Mouse (Mus musculus) forebrain, embryonic 16.5 days (tissue): ENCODE measurements at regions not wholly inside any gene's neighbourhood (a gene's known extent, or its start where the extent isn't known, plus 50 kb on each side); places are given as distances from the start of the nearest gene placed in this dataset.

ENCODE experiments used
- ATAC-seq: fragments of 200-750 bp; cut with Nextera tagmentation; 2 replicates; pipeline ENCODE4 v1.8.0; 2017; ENCODE audit warnings: mild to moderate bottlenecking, moderate library complexity
- H3K27ac ChIP-seq: fragments of 300-500 bp; sonication (generic); 2 replicates; pipeline ENCODE4 v1.5.1; 2014; ENCODE audit warnings: low read length, control low read depth
- H3K27me3 ChIP-seq: fragments of 300-500 bp; sonication (generic); replicated peaks from 2 replicates; pipeline ENCODE4 v1.6.1; 2014; ENCODE audit warnings: low read length; ENCODE audit not compliant: control insufficient read depth, insufficient read depth
- H3K36me3 ChIP-seq: fragments of 300-500 bp; sonication (generic); 2 replicates; pipeline ENCODE4 v1.6.1; 2014; ENCODE audit not compliant: control insufficient read depth, insufficient read depth
- H3K4me1 ChIP-seq: fragments of 300-500 bp; sonication (generic); replicated peaks from 2 replicates; pipeline ENCODE4 v1.6.1; 2014; ENCODE audit warnings: low read length; ENCODE audit not compliant: control insufficient read depth, insufficient read depth
- H3K4me2 ChIP-seq: fragments of 300-500 bp; sonication (generic); 2 replicates; pipeline ENCODE4 v1.6.1; 2014; ENCODE audit warnings: mild to moderate bottlenecking, low read length, control low read depth
- H3K4me3 ChIP-seq: fragments of 300-500 bp; sonication (generic); replicated peaks from 2 replicates; pipeline ENCODE4 v1.5.1; 2014; ENCODE audit warnings: mild to moderate bottlenecking, low read length, control low read depth
- H3K9ac ChIP-seq: fragments of 300-500 bp; sonication (generic); replicated peaks from 2 replicates; pipeline ENCODE4 v1.6.1; 2014; ENCODE audit warnings: low read depth, low read length, control low read depth
- H3K9me3 ChIP-seq: fragments of 300-500 bp; sonication (generic); 2 replicates; pipeline ENCODE4 v1.6.1; 2016; ENCODE audit warnings: low read length; ENCODE audit not compliant: control insufficient read depth
- WGBS: fragments of 180-500 bp; shearing (Covaris S2); extraction: QIAGEN DNeasy Blood & Tissue Kit; methylation state at CpG from one replicate; pipeline ENCODE4 v1.1.7; 2014; 5-methylcytosine and 5-hydroxymethylcytosine counted together

DNA sequence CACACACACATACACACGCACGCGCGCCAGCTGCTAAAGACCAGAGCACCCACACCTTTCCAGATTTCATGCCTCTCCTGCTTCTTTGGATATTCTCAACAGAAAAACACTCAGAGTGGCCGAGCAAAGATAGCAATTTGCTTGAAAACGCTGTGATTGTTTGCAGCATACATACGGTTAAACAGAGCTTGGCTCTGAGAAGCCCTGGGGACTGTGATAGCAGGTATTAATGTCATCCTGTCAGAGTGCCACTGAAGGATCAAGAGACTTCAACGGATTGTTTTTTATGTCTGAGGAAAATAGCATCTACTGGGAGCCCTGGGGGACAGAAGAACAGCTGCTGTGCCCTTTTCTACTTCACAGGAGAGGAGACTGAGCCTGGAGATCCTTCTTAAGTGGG is 440.4 kb downstream of the Pdcd6ip start:
- Histone ChIP-seq H3K4me3 (no peak overlapping the region), H3K9ac (no peak overlapping the region), H3K9me3 (no peaks in the 10 kb centered on the region), H3K4me2 (no peak overlapping the region), H3K27ac (no peak overlapping the region), H3K27me3 (no peaks in the 10 kb centered on the region), H3K4me1 (peaks cover 3% of the 10 kb centered on the region; the same call in 1 of the 2 replicates), H3K36me3 (no peaks in the 10 kb centered on the region)
- ATAC-seq = no peak
- WGBS = 77% methylated on average over 8 of the region's 8 CpGs

DNA sequence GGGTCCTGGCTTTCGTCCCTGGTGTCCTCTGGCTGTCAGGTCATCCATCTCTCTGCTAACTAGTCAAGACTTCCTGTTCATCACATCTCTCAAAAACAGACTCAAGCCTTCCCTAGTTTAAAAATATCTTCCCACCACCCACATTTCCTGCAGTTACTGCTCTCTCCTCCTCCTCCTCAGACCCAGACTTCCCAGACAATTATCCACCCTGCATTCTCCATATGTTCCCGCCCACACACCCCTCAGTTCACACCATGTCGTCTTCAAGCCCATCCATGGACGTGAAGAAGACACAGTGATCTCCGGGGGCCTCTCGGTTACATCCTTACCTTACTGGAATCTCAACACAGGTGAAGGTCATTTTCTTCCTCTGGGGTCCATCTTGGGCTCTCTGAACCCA is 444.4 kb downstream of the Pdcd6ip start:
- no peak overlapping the region for H3K4me2 ChIP-seq
- 85% methylated on average over 6 of the region's 6 CpGs for WGBS
- no peak overlapping the region for H3K27ac ChIP-seq
- ATAC-seq = no peak
- no peak overlapping the region for H3K9ac ChIP-seq
- H3K4me3 ChIP-seq = no peak overlapping the region
- no peaks in the 10 kb centered on the region for H3K36me3 ChIP-seq
- H3K27me3 ChIP-seq = no peaks in the 10 kb centered on the region
- H3K4me1 ChIP-seq = peaks cover 3% of the 10 kb centered on the region; the same call in 1 of the 2 replicates
- no peaks in the 10 kb centered on the region for H3K9me3 ChIP-seq

DNA sequence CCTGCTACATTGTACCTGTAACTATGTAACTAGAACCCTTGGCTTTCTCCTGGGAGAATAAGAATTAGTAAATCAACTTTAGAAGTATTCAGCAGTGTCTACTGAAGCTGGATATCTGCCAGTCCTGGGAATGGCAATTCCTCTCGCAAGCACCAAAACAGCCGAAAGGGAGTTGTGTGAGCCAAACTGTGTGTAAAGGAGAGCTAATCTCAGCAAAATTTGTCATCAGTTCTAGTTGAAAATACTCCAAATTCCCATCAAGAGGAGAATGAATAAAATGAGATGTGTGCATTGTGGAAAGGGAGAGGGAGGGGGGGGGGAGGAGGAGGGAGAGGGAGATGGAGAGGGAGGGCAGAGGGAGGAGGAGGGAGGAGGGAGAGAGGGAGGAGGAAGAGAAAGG is 447.8 kb downstream of the Pdcd6ip start:
- Histone ChIP-seq H3K4me3 (no peak overlapping the region), H3K27ac (no peak overlapping the region), H3K9me3 (peaks cover 2% of the 10 kb centered on the region), H3K9ac (no peak overlapping the region), H3K4me1 (no peaks in the 10 kb centered on the region), H3K4me2 (no peak overlapping the region), H3K36me3 (no peaks in the 10 kb centered on the region), H3K27me3 (no peaks in the 10 kb centered on the region)
- ATAC-seq = no peak
- WGBS = 24% methylated on average over 2 of the region's 2 CpGs

DNA sequence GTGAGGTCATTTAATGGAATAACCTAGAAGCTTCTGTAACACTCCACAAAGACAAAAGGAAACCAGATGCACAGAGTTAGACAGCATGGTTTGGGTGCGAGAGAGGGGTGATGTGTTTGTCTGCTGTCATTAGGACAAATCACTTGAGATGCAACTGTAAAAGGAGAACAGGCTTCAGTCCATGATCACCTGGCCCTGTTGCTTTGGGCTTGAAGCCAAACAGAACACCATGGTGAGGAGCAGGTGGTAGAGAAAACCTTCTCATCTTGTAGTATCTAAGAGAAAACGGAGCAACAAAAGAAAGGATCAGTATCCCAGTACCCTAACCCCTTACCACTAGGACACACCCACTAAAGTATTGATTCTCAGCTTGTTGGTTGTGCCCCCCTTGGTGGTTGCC is 449.5 kb downstream of the Pdcd6ip start:
- Histone ChIP-seq H3K4me2 (no peak overlapping the region), H3K4me1 (no peaks in the 10 kb centered on the region), H3K9me3 (peaks cover 4% of the 10 kb centered on the region), H3K27ac (no peak overlapping the region), H3K36me3 (no peaks in the 10 kb centered on the region), H3K9ac (no peak overlapping the region), H3K27me3 (no peaks in the 10 kb centered on the region), H3K4me3 (no peak overlapping the region)
- no peak for ATAC-seq
- 88% methylated on average over 2 of the region's 2 CpGs for WGBS

DNA sequence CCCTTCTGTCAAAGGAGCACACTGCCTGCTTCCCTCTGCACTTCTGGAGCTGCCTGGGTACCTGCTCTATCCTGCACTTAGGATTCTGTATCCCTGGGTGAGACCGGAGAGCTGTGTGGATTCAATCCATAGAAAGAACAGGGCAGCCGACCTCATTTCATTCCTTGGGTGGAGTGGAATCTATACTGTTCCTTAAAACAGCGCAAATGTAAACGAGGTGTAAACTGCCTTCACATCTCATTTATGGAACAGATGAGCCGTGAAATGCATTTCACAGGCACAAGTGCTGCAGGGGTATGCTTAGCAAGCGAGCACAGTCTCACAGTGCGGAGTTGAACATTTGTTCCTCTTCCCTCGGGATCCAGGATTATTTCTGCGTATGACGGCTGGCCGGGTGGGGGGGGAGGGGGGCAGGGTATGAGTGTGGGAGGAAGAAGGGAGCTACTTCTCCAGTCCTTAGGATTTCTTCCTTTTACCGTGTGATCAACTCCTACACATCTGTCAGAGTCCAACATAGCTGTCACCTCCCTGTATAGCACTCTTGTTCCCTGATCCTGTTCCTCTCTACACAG is 459.3 kb downstream of the Pdcd6ip start:
- Histone ChIP-seq H3K4me3 (no peak overlapping the region), H3K27me3 (no peaks in the 10 kb centered on the region), H3K4me1 (peaks cover 2% of the 10 kb centered on the region; the same call in 1 of the 2 replicates), H3K9ac (no peak overlapping the region), H3K9me3 (no peaks in the 10 kb centered on the region), H3K27ac (peak overlapping the region; percentile 79), H3K36me3 (no peaks in the 10 kb centered on the region), H3K4me2 (no peak overlapping the region)
- ATAC-seq = peak; percentile 85
- 43% methylated on average over 12 of the region's 12 CpGs for whole genome bisulfite sequencing

GRCm38 (mm10) chr9:113247950-113248349 is 460.1 kb downstream of the Pdcd6ip start:
- peaks cover 2% of the 10 kb centered on the region; the same call in 1 of the 2 replicates for H3K4me1 ChIP-seq
- H3K36me3 ChIP-seq = no peaks in the 10 kb centered on the region
- ATAC-seq = no peak
- H3K4me3 ChIP-seq = no peak overlapping the region
- peak overlapping the region; percentile 79 for H3K27ac ChIP-seq
- no peak overlapping the region for H3K9ac ChIP-seq
- no peaks in the 10 kb centered on the region for H3K27me3 ChIP-seq
- WGBS = 59% methylated on average over 5 of the region's 5 CpGs
- H3K9me3 ChIP-seq = no peaks in the 10 kb centered on the region
- H3K4me2 ChIP-seq = no peak overlapping the region

GRCm38 (mm10) chr9:113243870-113244269 is 464.2 kb downstream of the Pdcd6ip start:
- no peak for ATAC-seq
- Histone ChIP-seq H3K9me3 (no peaks in the 10 kb centered on the region), H3K9ac (no peak overlapping the region), H3K27ac (no peak overlapping the region), H3K36me3 (no peaks in the 10 kb centered on the region), H3K4me1 (no peaks in the 10 kb centered on the region), H3K4me2 (no peak overlapping the region), H3K27me3 (no peaks in the 10 kb centered on the region), H3K4me3 (no peak overlapping the region)
- 88% methylated on average over 2 of the region's 2 CpGs for WGBS

GRCm38 (mm10) chr9:113233370-113233769 is 474.7 kb downstream of the Pdcd6ip start:
- Histone ChIP-seq H3K27me3 (no peaks in the 10 kb centered on the region), H3K9me3 (no peaks in the 10 kb centered on the region), H3K9ac (no peak overlapping the region), H3K36me3 (no peaks in the 10 kb centered on the region), H3K4me2 (no peak overlapping the region), H3K4me1 (0 out of 2 replicates have a peak, but pooled peaks cover 2% of the 10 kb centered on the region), H3K4me3 (no peak overlapping the region), H3K27ac (no peak overlapping the region)
- 58% methylated on average over 1 of the region's 1 CpGs for WGBS
- no peak for ATAC-seq

DNA sequence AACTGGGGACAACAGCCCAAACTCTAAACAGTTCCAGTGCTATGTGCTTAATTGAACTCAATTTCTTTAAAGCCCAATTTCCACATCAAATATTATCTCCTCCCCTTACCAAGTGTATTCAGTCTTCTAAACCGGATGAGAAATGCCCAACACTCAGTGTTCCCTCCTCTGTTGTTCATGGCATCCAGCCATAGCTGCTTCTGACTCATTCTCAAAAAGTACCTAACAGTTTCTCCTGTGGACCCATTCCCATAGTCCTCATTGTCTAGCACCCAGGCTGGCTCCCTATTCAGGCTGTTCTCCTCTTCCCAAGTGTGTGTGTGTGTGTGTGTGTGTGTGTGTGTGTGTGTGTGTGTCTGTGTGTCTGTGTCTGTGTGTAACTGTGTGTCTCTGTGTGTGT is 478.7 kb downstream of the Pdcd6ip start:
- H3K4me3 ChIP-seq = no peak overlapping the region
- 62% methylated on average over 1 of the region's 1 CpGs for WGBS
- ATAC-seq = no peak
- H3K36me3 ChIP-seq = no peaks in the 10 kb centered on the region
- H3K27ac ChIP-seq = no peak overlapping the region
- H3K4me2 ChIP-seq = no peak overlapping the region
- no peaks in the 10 kb centered on the region for H3K27me3 ChIP-seq
- H3K9ac ChIP-seq = no peak overlapping the region
- no peaks in the 10 kb centered on the region for H3K9me3 ChIP-seq
- 0 out of 2 replicates have a peak, but pooled peaks cover 2% of the 10 kb centered on the region for H3K4me1 ChIP-seq

DNA sequence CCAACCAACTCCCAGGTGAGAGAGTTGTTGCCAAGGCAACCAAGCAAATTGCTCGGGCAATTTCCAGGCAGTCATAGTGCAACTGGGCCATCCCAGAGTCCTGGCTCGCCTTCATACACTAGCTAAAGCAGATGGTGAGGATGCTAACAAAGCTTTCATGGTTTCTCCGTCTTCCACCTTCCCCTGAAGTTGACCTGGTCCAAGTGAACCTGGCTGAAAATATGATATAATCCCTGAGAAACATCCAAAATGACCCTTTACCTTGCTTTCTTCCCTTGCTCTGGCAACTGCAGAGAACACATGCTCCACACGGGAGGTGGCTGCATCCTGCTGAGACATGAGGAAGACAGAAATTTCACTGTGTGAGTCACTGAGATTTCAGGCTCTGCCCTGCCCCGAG is 494.1 kb downstream of the Pdcd6ip start:
- H3K9ac ChIP-seq = no peak overlapping the region
- no peaks in the 10 kb centered on the region for H3K4me1 ChIP-seq
- no peak overlapping the region for H3K4me2 ChIP-seq
- no peaks in the 10 kb centered on the region for H3K9me3 ChIP-seq
- WGBS = 73% methylated on average over 5 of the region's 5 CpGs
- no peak for ATAC-seq
- H3K27ac ChIP-seq = no peak overlapping the region
- no peaks in the 10 kb centered on the region for H3K36me3 ChIP-seq
- H3K27me3 ChIP-seq = no peaks in the 10 kb centered on the region
- H3K4me3 ChIP-seq = no peak overlapping the region
